17 mouse cellular contexts compared by ENCODE assay signal in genomic region chr5:146307046-146307743, GRCm38 (mm10).
DNase-seq lines count a peak whose midpoint lies in the region; ATAC-seq and TF ChIP-seq lines count a peak whose summit lies in the region.
"Had no signal": no experiment of that assay in that cellular context is flagged by ENCODE, and none has a peak within 500 bp of the region (broad histone marks: within the 10 kb centered on the region; RNA-seq: fewer than 3 reads in every experiment).

No protein-coding gene starts in this region.

- H3K4me2 ChIP-seq in heart, embryonic 12.5 days, result no peak overlapping the region
- peak overlapping the region; percentile 51 for H3K4me2 ChIP-seq in liver, embryonic 14.5 days (ENCODE audit: low read depth)
- H3K4me2 ChIP-seq in midbrain, embryonic 13.5 days (replicated peaks), result no peak overlapping the region
- H3K4me2 ChIP-seq: embryonic facial prominence, embryonic 12.5 days; heart, embryonic 15.5 days had no signal

- H3K36me3 ChIP-seq in heart, embryonic 12.5 days, result peaks cover 40% of the 10 kb centered on the region
- peaks cover 19% of the 10 kb centered on the region for H3K36me3 ChIP-seq in liver, embryonic 14.5 days (replicated peaks; ENCODE audit: control insufficient read depth, insufficient read depth, low read depth)
- peaks cover 22% of the 10 kb centered on the region for H3K36me3 ChIP-seq in midbrain, embryonic 13.5 days

- TF ChIP-seq EP300 in liver, embryonic 14.5 days (IDR thresholded peaks at IDR 0.05; ENCODE audit: low read depth), result no peak

- ATAC-seq in heart, embryonic 12.5 days (ENCODE audit: insufficient number of reproducible peaks, low FRiP score), result peak; percentile 88
- ATAC-seq in liver, embryonic 14.5 days (ENCODE audit: insufficient read depth), result peak; percentile 68
- no peak for ATAC-seq in midbrain, embryonic 13.5 days
- ATAC-seq in granulocyte monocyte progenitor cell, adult 5-6 weeks (replicated peaks; ENCODE audit: poor library complexity, severe bottlenecking), result no peak
- ATAC-seq: forebrain, embryonic 14.5 days; hindbrain, postnatal 0 days had no signal

- intact Hi-C loops in heart, postnatal 14 days (cut with DNase I), result no loop called here

- peaks cover 7% of the 10 kb centered on the region; the same call in 1 of the 2 replicates for H3K9me3 ChIP-seq in heart, embryonic 12.5 days (replicated peaks)
- H3K9me3 ChIP-seq in liver, embryonic 14.5 days (ENCODE audit: control insufficient read depth, low read length), result peaks cover 15% of the 10 kb centered on the region
- no peaks in the 10 kb centered on the region for H3K9me3 ChIP-seq in midbrain, embryonic 13.5 days
- H3K9me3 ChIP-seq: embryonic facial prominence, embryonic 12.5 days; heart, embryonic 15.5 days had no signal

- H3K27ac ChIP-seq in heart, embryonic 12.5 days (ENCODE audit: poor library complexity, severe bottlenecking), result peak overlapping the region; percentile 55; the same call in 1 of the 2 replicates
- H3K27ac ChIP-seq in bone marrow, adult 2 months (ENCODE audit: control insufficient read depth, insufficient read depth, low read depth, low read length, poor library complexity), result peak overlapping the region; percentile 21
- H3K27ac ChIP-seq in liver, embryonic 14.5 days, result peak overlapping the region; percentile 96
- H3K27ac ChIP-seq in midbrain, embryonic 13.5 days, result no peak overlapping the region
- H3K27ac ChIP-seq: embryonic facial prominence, embryonic 12.5 days; heart, embryonic 15.5 days; hindbrain, postnatal 0 days had no signal

- no peak overlapping the region for H3K9ac ChIP-seq in heart, embryonic 12.5 days
- peak overlapping the region; percentile 58 for H3K9ac ChIP-seq in liver, embryonic 14.5 days (replicated peaks)
- no peak overlapping the region for H3K9ac ChIP-seq in midbrain, embryonic 13.5 days (replicated peaks)
- H3K9ac ChIP-seq: embryonic facial prominence, embryonic 12.5 days; heart, embryonic 15.5 days had no signal

- H3K27me3 ChIP-seq in heart, embryonic 12.5 days (replicated peaks), result no peaks in the 10 kb centered on the region
- H3K27me3 ChIP-seq in liver, embryonic 14.5 days (ENCODE audit: control insufficient read depth, insufficient read depth, low read length), result no peaks in the 10 kb centered on the region; the same call in 1 of the 2 replicates
- no peaks in the 10 kb centered on the region for H3K27me3 ChIP-seq in midbrain, embryonic 13.5 days
- H3K27me3 ChIP-seq: embryonic facial prominence, embryonic 12.5 days; heart, embryonic 15.5 days had no signal

- TF ChIP-seq POLR2A in bone marrow, adult 2 months (IDR thresholded peaks at IDR 0.05; ENCODE audit: borderline replicate concordance, control insufficient read depth, low read depth, low read length), result no peak

- TF ChIP-seq CTCF in bone marrow, adult 2 months (IDR thresholded peaks at IDR 0.05; ENCODE audit: control insufficient read depth, insufficient read depth, low read length), result no peak
- no peak for TF ChIP-seq CTCF in liver, embryonic 14.5 days (IDR thresholded peaks at IDR 0.05; ENCODE audit: low read depth)

- H3K4me1 ChIP-seq in heart, embryonic 12.5 days (replicated peaks), result peaks cover 10% of the 10 kb centered on the region; the same call in 1 of the 2 replicates
- H3K4me1 ChIP-seq in bone marrow, adult 2 months (ENCODE audit: control insufficient read depth, insufficient read depth, low read length), result no peaks in the 10 kb centered on the region
- H3K4me1 ChIP-seq in liver, embryonic 14.5 days (replicated peaks; ENCODE audit: control insufficient read depth in 2 of 2, insufficient read depth in 2 of 2, low read length in 1 of 2), result peaks cover 22 to 48% of the 10 kb centered on the region in 2 experiments
- H3K4me1 ChIP-seq in midbrain, embryonic 13.5 days (replicated peaks), result no peaks in the 10 kb centered on the region; the same call in 1 of the 2 replicates
- H3K4me1 ChIP-seq: embryonic facial prominence, embryonic 12.5 days; heart, embryonic 15.5 days had no signal

- 66% methylated on average over 8 of the region's 8 CpGs for whole genome bisulfite sequencing in heart, embryonic 12.5 days
- 81% methylated on average over 8 of the region's 8 CpGs for WGBS in bone marrow, adult 2 months
- WGBS in liver, embryonic 14.5 days (ENCODE audit: insufficient replicate concordance), result 49% methylated on average over 8 of the region's 8 CpGs
- 92% methylated on average over 8 of the region's 8 CpGs for WGBS in midbrain, embryonic 13.5 days

- H3K4me3 ChIP-seq in heart, embryonic 12.5 days, result no peak overlapping the region
- H3K4me3 ChIP-seq in bone marrow, adult 2 months (replicated peaks; ENCODE audit: control insufficient read depth, low read depth, low read length), result no peak overlapping the region
- no peak overlapping the region; a peak in 1 of 4 replicates for H3K4me3 ChIP-seq in liver, embryonic 14.5 days (ENCODE audit: insufficient read depth in 1 of 2, low read depth in 2 of 2, low read length in 2 of 2)
- H3K4me3 ChIP-seq in midbrain, embryonic 13.5 days (replicated peaks), result no peak overlapping the region
- H3K4me3 ChIP-seq: embryonic facial prominence, embryonic 12.5 days; heart, embryonic 15.5 days had no signal

- DNase-seq in heart, postnatal 14 days, result no peak
- DNase-seq in liver, embryonic 14.5 days (ENCODE audit: low read depth in 3 of 3, low spot score in 3 of 3), result no peak
- peak; percentile 83 for DNase-seq in lung, postnatal 36 days
- DNase-seq in cerebellum, adult 11-12 months, result no peak
- DNase-seq: B cell, adult 2 months; cerebellum, postnatal 14 days; kidney, postnatal 14 days; right cerebral cortex, adult 18-20 months; thymus, postnatal 4 days had no signal

Comparison
In these comparisons a context has a peak if more than half of its experiments do, and no peak if none do; other contexts are left out.
1. ATAC-seq: peak in heart, embryonic 12.5 days (single experiment) and liver, embryonic 14.5 days (single experiment); none in midbrain, embryonic 13.5 days (single experiment) and granulocyte monocyte progenitor cell, adult 5-6 weeks (single experiment).